ENCODE assay signal across 22 mouse cellular contexts in genomic region chr16:65191574-65192149, GRCm38 (mm10).
DNase-seq lines count a peak whose midpoint lies in the region; ATAC-seq and TF ChIP-seq lines count a peak whose summit lies in the region.
"Had no signal": no experiment of that assay in that cellular context is flagged by ENCODE, and none has a peak within 500 bp of the region (broad histone marks: within the 10 kb centered on the region; RNA-seq: fewer than 3 reads in every experiment).

No protein-coding gene starts in this region.

- no peak overlapping the region for H3K4me3 ChIP-seq in forebrain, embryonic 11.5 days (ENCODE audit: low read depth, low read length)
- no peak overlapping the region for H3K4me3 ChIP-seq in forebrain, embryonic 10.5 days
- H3K4me3 ChIP-seq in midbrain, embryonic 16.5 days (ENCODE audit: low read depth, low read length) = no peak overlapping the region
- H3K4me3 ChIP-seq in midbrain, embryonic 13.5 days (replicated peaks) = no peak overlapping the region
- no peak overlapping the region for H3K4me3 ChIP-seq in forebrain, postnatal 0 days (ENCODE audit: low read depth, low read length)
- H3K4me3 ChIP-seq: embryonic facial prominence, embryonic 12.5 days; heart, adult 2 months; heart, embryonic 15.5 days; hindbrain, embryonic 10.5 days; hindbrain, embryonic 15.5 days had no signal

- H3K4me2 ChIP-seq in forebrain, embryonic 11.5 days (ENCODE audit: low read depth, low read length, severe bottlenecking) = no peak overlapping the region
- no peak overlapping the region for H3K4me2 ChIP-seq in midbrain, embryonic 16.5 days (ENCODE audit: low read length)
- H3K4me2 ChIP-seq in midbrain, embryonic 13.5 days (replicated peaks) = no peak overlapping the region
- no peak overlapping the region for H3K4me2 ChIP-seq in forebrain, postnatal 0 days (ENCODE audit: low read depth)
- H3K4me2 ChIP-seq: embryonic facial prominence, embryonic 12.5 days; heart, embryonic 11.5 days; heart, embryonic 15.5 days; hindbrain, embryonic 15.5 days had no signal

- ATAC-seq in forebrain, embryonic 11.5 days (replicated peaks; ENCODE audit: low FRiP score) = 0 out of 2 replicates have a peak, but pooled peaks have one; percentile 51
- ATAC-seq in midbrain, embryonic 16.5 days = peak; percentile 51; the same call in 1 of the 2 replicates
- no peak for ATAC-seq in midbrain, embryonic 13.5 days
- ATAC-seq in forebrain, postnatal 0 days = peak; percentile 27; the same call in 1 of the 2 replicates
- ATAC-seq in monocyte, adult 5-6 weeks (replicated peaks; ENCODE audit: insufficient number of reproducible peaks, low FRiP score, low TSS enrichment, poor library complexity, severe bottlenecking) = no peak
- no peak for ATAC-seq in CD4-positive, CD25-positive, alpha-beta regulatory T cell, adult 4 months
- ATAC-seq: inflammation-experienced regulatory T-cells, adult 6 months had no signal

- intact Hi-C loops in left cerebral cortex, postnatal 10 days (cut with DNase I) = no loop called here

- no peaks in the 10 kb centered on the region for H3K27me3 ChIP-seq in forebrain, embryonic 11.5 days (ENCODE audit: control insufficient read depth, insufficient read depth, low read length)
- H3K27me3 ChIP-seq in forebrain, embryonic 10.5 days (ENCODE audit: poor library complexity, severe bottlenecking) = no peaks in the 10 kb centered on the region
- H3K27me3 ChIP-seq in midbrain, embryonic 16.5 days (ENCODE audit: control insufficient read depth, insufficient read depth, low read depth, low read length) = no peaks in the 10 kb centered on the region
- no peaks in the 10 kb centered on the region for H3K27me3 ChIP-seq in midbrain, embryonic 13.5 days
- no peaks in the 10 kb centered on the region for H3K27me3 ChIP-seq in forebrain, postnatal 0 days (ENCODE audit: insufficient read depth, low read length)
- H3K27me3 ChIP-seq: embryonic facial prominence, embryonic 12.5 days; heart, embryonic 15.5 days; hindbrain, embryonic 15.5 days had no signal

- H3K4me1 ChIP-seq in forebrain, embryonic 11.5 days (replicated peaks; ENCODE audit: control insufficient read depth, insufficient read depth, low read length) = no peaks in the 10 kb centered on the region
- H3K4me1 ChIP-seq in forebrain, embryonic 10.5 days = no peaks in the 10 kb centered on the region; the same call in 1 of the 2 replicates
- no peaks in the 10 kb centered on the region for H3K4me1 ChIP-seq in midbrain, embryonic 16.5 days (ENCODE audit: control insufficient read depth, insufficient read depth, low read length)
- H3K4me1 ChIP-seq in midbrain, embryonic 13.5 days (replicated peaks) = no peaks in the 10 kb centered on the region
- no peaks in the 10 kb centered on the region for H3K4me1 ChIP-seq in forebrain, postnatal 0 days (ENCODE audit: insufficient read depth)
- H3K4me1 ChIP-seq: heart, embryonic 15.5 days; hindbrain, embryonic 10.5 days; hindbrain, embryonic 15.5 days had no signal

- H3K9ac ChIP-seq in forebrain, embryonic 11.5 days (ENCODE audit: low read length) = no peak overlapping the region
- no peak overlapping the region for H3K9ac ChIP-seq in midbrain, embryonic 16.5 days (ENCODE audit: low read depth, low read length)
- no peak overlapping the region for H3K9ac ChIP-seq in midbrain, embryonic 13.5 days (replicated peaks)
- no peak overlapping the region for H3K9ac ChIP-seq in forebrain, postnatal 0 days
- H3K9ac ChIP-seq: embryonic facial prominence, embryonic 12.5 days; heart, embryonic 15.5 days; hindbrain, embryonic 15.5 days had no signal

- WGBS in forebrain, embryonic 11.5 days = 73% methylated on average over 7 of the region's 7 CpGs
- 84% methylated on average over 7 of the region's 7 CpGs for WGBS in forebrain, embryonic 10.5 days
- 60% methylated on average over 7 of the region's 7 CpGs for WGBS in midbrain, embryonic 16.5 days
- WGBS in midbrain, embryonic 13.5 days = 63% methylated on average over 7 of the region's 7 CpGs
- WGBS in forebrain, postnatal 0 days = 46% methylated on average over 7 of the region's 7 CpGs

- no peaks in the 10 kb centered on the region for H3K36me3 ChIP-seq in forebrain, embryonic 11.5 days (ENCODE audit: control insufficient read depth, insufficient read depth, low read length)
- no peaks in the 10 kb centered on the region for H3K36me3 ChIP-seq in forebrain, embryonic 10.5 days (replicated peaks)
- H3K36me3 ChIP-seq in midbrain, embryonic 16.5 days (ENCODE audit: control insufficient read depth, insufficient read depth, low read length) = no peaks in the 10 kb centered on the region
- H3K36me3 ChIP-seq in midbrain, embryonic 13.5 days = no peaks in the 10 kb centered on the region
- no peaks in the 10 kb centered on the region for H3K36me3 ChIP-seq in forebrain, postnatal 0 days (ENCODE audit: insufficient read depth)
- H3K36me3 ChIP-seq: embryonic facial prominence, embryonic 12.5 days; heart, embryonic 15.5 days; hindbrain, embryonic 10.5 days; hindbrain, embryonic 15.5 days had no signal

- no peak overlapping the region for H3K27ac ChIP-seq in forebrain, embryonic 11.5 days (ENCODE audit: low read depth, low read length)
- no peak overlapping the region for H3K27ac ChIP-seq in forebrain, embryonic 10.5 days
- H3K27ac ChIP-seq in midbrain, embryonic 16.5 days (ENCODE audit: low read length) = no peak overlapping the region
- H3K27ac ChIP-seq in midbrain, embryonic 13.5 days = no peak overlapping the region
- no peak overlapping the region for H3K27ac ChIP-seq in forebrain, postnatal 0 days (ENCODE audit: low read depth, low read length)
- H3K27ac ChIP-seq: embryonic facial prominence, embryonic 12.5 days; heart, adult 2 months; heart, embryonic 15.5 days; hindbrain, embryonic 10.5 days; hindbrain, embryonic 15.5 days had no signal

- no peak for DNase-seq in forebrain, embryonic 11.5 days (ENCODE audit: low spot score)
- no peak for DNase-seq in forebrain, embryonic 10.5 days (ENCODE audit: extremely low spot score, low spot score)
- peak; percentile 9 for DNase-seq in forebrain, postnatal 0 days
- no peak for DNase-seq in left cerebral cortex, postnatal 10 days (ENCODE audit: extremely low spot score in 1 of 2, low spot score in 2 of 2)
- DNase-seq: adrenal gland, postnatal 10 days; B cell, adult 2 months; cerebellum, adult 11-12 months; cerebellum, adult 9-10 months; cerebellum, postnatal 25 days; gastrocnemius, postnatal 10 days; heart, adult 2 months; heart, postnatal 14 days had no signal

- no peak for TF ChIP-seq CTCF in forebrain, postnatal 0 days (IDR thresholded peaks at IDR 0.05; ENCODE audit: low read depth)

- H3K9me3 ChIP-seq in forebrain, embryonic 11.5 days (ENCODE audit: control insufficient read depth, low read length) = no peaks in the 10 kb centered on the region
- H3K9me3 ChIP-seq in forebrain, embryonic 10.5 days = no peaks in the 10 kb centered on the region
- H3K9me3 ChIP-seq in midbrain, embryonic 16.5 days (replicated peaks; ENCODE audit: control insufficient read depth, low read length, poor library complexity, severe bottlenecking) = no peaks in the 10 kb centered on the region
- no peaks in the 10 kb centered on the region for H3K9me3 ChIP-seq in midbrain, embryonic 13.5 days
- no peaks in the 10 kb centered on the region for H3K9me3 ChIP-seq in forebrain, postnatal 0 days (ENCODE audit: low read length)
- H3K9me3 ChIP-seq: embryonic facial prominence, embryonic 12.5 days; heart, embryonic 15.5 days; hindbrain, embryonic 10.5 days; hindbrain, embryonic 15.5 days had no signal

Comparison
In these comparisons a context has a peak if more than half of its experiments do, and no peak if none do; other contexts are left out.
1. ATAC-seq: peak in forebrain, embryonic 11.5 days (single experiment), midbrain, embryonic 16.5 days (single experiment) and forebrain, postnatal 0 days (single experiment); none in midbrain, embryonic 13.5 days (single experiment), monocyte, adult 5-6 weeks (single experiment) and CD4-positive, CD25-positive, alpha-beta regulatory T cell, adult 4 months (single experiment).